Mouse (Mus musculus) layer of hippocampus, adult 9-10 months (tissue): ENCODE data around the gene Tshz2.
"Not testable (repeated sequence)": the region's sequence is repeated elsewhere in the genome, so short reads cannot be mapped to it uniquely, and the experiment has no call there.

ENCODE experiments used
- DNase-seq: peaks from one replicate; pipeline ENCODE4 v3.0.0; 2022; ENCODE audit warnings: low spot score

Tshz2 gene

GRCm38 (mm10) chr2:169758120-169758519 lies 125.3 kb downstream of the Tshz2 start:
- no peak for DNase-seq

- DNase-seq, result no peak
Observed at GRCm38 (mm10) chr2:169760117-169760516, 127.3 kb downstream of the Tshz2 start.

- no peak for DNase-seq
Observed at GRCm38 (mm10) chr2:169761726-169762125, 128.9 kb downstream of the Tshz2 start.

- DNase-seq, result no peak
Observed at GRCm38 (mm10) chr2:169762301-169762700, 129.5 kb downstream of the Tshz2 start.

GRCm38 (mm10) chr2:169763716-169764115 lies 130.9 kb downstream of the Tshz2 start:
- DNase-seq, result no peak

GRCm38 (mm10) chr2:169766247-169766646 lies 133.4 kb downstream of the Tshz2 start:
- DNase-seq, result no peak

GRCm38 (mm10) chr2:169767281-169767680 lies 134.5 kb downstream of the Tshz2 start:
- no peak for DNase-seq

- DNase-seq, result no peak
Observed at GRCm38 (mm10) chr2:169775078-169775477, 142.3 kb downstream of the Tshz2 start.

- no peak for DNase-seq
Observed at GRCm38 (mm10) chr2:169777242-169777641, 144.4 kb downstream of the Tshz2 start.

GRCm38 (mm10) chr2:169777764-169778163 lies 145.0 kb downstream of the Tshz2 start:
- no peak for DNase-seq

GRCm38 (mm10) chr2:169778740-169779345 lies 146.0 kb downstream of the Tshz2 start:
- DNase-seq, result no peak

GRCm38 (mm10) chr2:169781671-169782070 lies 148.9 kb downstream of the Tshz2 start:
- not testable (repeated sequence) for DNase-seq

GRCm38 (mm10) chr2:169782874-169783680 lies 150.3 kb downstream of the Tshz2 start:
- DNase-seq, result no peak

- DNase-seq, result no peak
Observed at GRCm38 (mm10) chr2:169783681-169784033, 150.8 kb downstream of the Tshz2 start.

GRCm38 (mm10) chr2:169787381-169787780 lies 154.6 kb downstream of the Tshz2 start:
- DNase-seq, result no peak

GRCm38 (mm10) chr2:169787906-169788305 lies 155.1 kb downstream of the Tshz2 start:
- no peak for DNase-seq

GRCm38 (mm10) chr2:169790439-169791131 lies 157.8 kb downstream of the Tshz2 start:
- no peak for DNase-seq

GRCm38 (mm10) chr2:169792706-169793105 lies 159.9 kb downstream of the Tshz2 start:
- no peak for DNase-seq

- no peak for DNase-seq
Observed at GRCm38 (mm10) chr2:169802241-169802640, 169.4 kb downstream of the Tshz2 start.

GRCm38 (mm10) chr2:169804380-169804779 lies 171.6 kb downstream of the Tshz2 start:
- DNase-seq, result no peak

GRCm38 (mm10) chr2:169805545-169805944 lies 172.7 kb downstream of the Tshz2 start:
- no peak for DNase-seq

GRCm38 (mm10) chr2:169811589-169811988 lies 178.8 kb downstream of the Tshz2 start:
- DNase-seq, result no peak

- no peak for DNase-seq
Observed at GRCm38 (mm10) chr2:169812055-169812454, 179.2 kb downstream of the Tshz2 start.
